Mouse (Mus musculus) hindbrain, embryonic 10.5 days (tissue): ENCODE results near the gene Rasd1. TPM values are rescaled to one million over a fixed set of nuclear protein-coding genes. Genes with fewer than 3 reads are reported as not detected.

Experiments
- DNase-seq: peaks from one replicate; pipeline ENCODE4 v3.0.0-alpha.2; 2017; ENCODE audit warnings: low spot score
- H3K27ac ChIP-seq: fragments of 300-500 bp; sonication (generic); 2 replicates; pipeline ENCODE4 v1.5.1; 2016; ENCODE audit warnings: mild to moderate bottlenecking, moderate library complexity
- H3K27me3 ChIP-seq: fragments of 300-500 bp; sonication (generic); 2 replicates; pipeline ENCODE4 v1.6.1; 2016; ENCODE audit warnings: mild to moderate bottlenecking; ENCODE audit not compliant: poor library complexity, insufficient read depth, severe bottlenecking
- H3K36me3 ChIP-seq: fragments of 300-500 bp; sonication (generic); 2 replicates; pipeline ENCODE4 v1.6.1; 2016; ENCODE audit warnings: mild to moderate bottlenecking, moderate library complexity
- H3K4me1 ChIP-seq: fragments of 300-500 bp; sonication (generic); replicated peaks from 2 replicates; pipeline ENCODE4 v1.6.1; 2016; ENCODE audit warnings: mild to moderate bottlenecking
- H3K4me3 ChIP-seq: fragments of 300-500 bp; sonication (generic); 2 replicates; pipeline ENCODE4 v1.5.1; 2016; ENCODE audit warnings: mild to moderate bottlenecking, moderate library complexity
- H3K9me3 ChIP-seq: fragments of 300-500 bp; sonication (generic); 2 replicates; pipeline ENCODE4 v1.6.1; 2016; ENCODE audit warnings: mild to moderate bottlenecking, moderate library complexity
- WGBS: fragments of 180-500 bp; shearing (Covaris S2); methylation state at CpG from one replicate; pipeline ENCODE4 v1.1.7; 2016; 5-methylcytosine and 5-hydroxymethylcytosine counted together
- polyA plus RNA-seq: library from polyadenylated mRNA; unstranded; fragments of >200 nt; fragmentation: Nextera tagmentation; extraction: Ambion mirVana; gene quantifications from 2 replicates; pipeline ENCODE4 v1.2.1, GENCODE M21; 2016

The Rasd1 gene
- polyA plus RNA-seq, 1 experiment from 2014 or later, result 2.9 TPM

- H3K27ac ChIP-seq, result no peak overlapping the region
- no peaks in the 10 kb centered on the region for H3K36me3 ChIP-seq
- no peaks in the 10 kb centered on the region for H3K9me3 ChIP-seq
- H3K27me3 ChIP-seq, result no peaks in the 10 kb centered on the region
- WGBS, result 21% methylated on average over 7 of the region's 7 CpGs
- no peak overlapping the region for H3K4me3 ChIP-seq
- peaks cover 9% of the 10 kb centered on the region for H3K4me1 ChIP-seq
- DNase-seq, result no peak
Observed at GRCm38 (mm10) chr11:59921265-59921664, 43.5 kb downstream of the Rasd1 start.

GRCm38 (mm10) chr11:59920331-59920730, 44.4 kb downstream of the Rasd1 start:
- no peaks in the 10 kb centered on the region for H3K36me3 ChIP-seq
- no peak overlapping the region for H3K4me3 ChIP-seq
- WGBS, result 80% methylated on average over 5 of the region's 5 CpGs
- H3K27ac ChIP-seq, result no peak overlapping the region
- 0 out of 2 replicates have a peak, but pooled peaks cover 3% of the 10 kb centered on the region for H3K4me1 ChIP-seq
- H3K27me3 ChIP-seq, result no peaks in the 10 kb centered on the region
- DNase-seq, result no peak
- no peaks in the 10 kb centered on the region for H3K9me3 ChIP-seq

GRCm38 (mm10) chr11:59919401-59919800, 45.3 kb downstream of the Rasd1 start:
- H3K4me1 ChIP-seq, result 0 out of 2 replicates have a peak, but pooled peaks cover 3% of the 10 kb centered on the region
- WGBS, result 81% methylated on average over 3 of the region's 3 CpGs
- DNase-seq, result no peak
- H3K9me3 ChIP-seq, result no peaks in the 10 kb centered on the region
- no peaks in the 10 kb centered on the region for H3K36me3 ChIP-seq
- no peak overlapping the region for H3K4me3 ChIP-seq
- no peak overlapping the region for H3K27ac ChIP-seq
- no peaks in the 10 kb centered on the region for H3K27me3 ChIP-seq

GRCm38 (mm10) chr11:59918014-59918413, 46.7 kb downstream of the Rasd1 start:
- no peak for DNase-seq
- 0 out of 2 replicates have a peak, but pooled peaks cover 3% of the 10 kb centered on the region for H3K4me1 ChIP-seq

GRCm38 (mm10) chr11:59913702-59914101, 51.0 kb downstream of the Rasd1 start:
- H3K27ac ChIP-seq, result no peak overlapping the region
- no peak for DNase-seq
- no peak overlapping the region for H3K4me3 ChIP-seq
- no peaks in the 10 kb centered on the region for H3K36me3 ChIP-seq
- 88% methylated on average over 4 of the region's 4 CpGs for WGBS
- H3K9me3 ChIP-seq, result no peaks in the 10 kb centered on the region
- H3K27me3 ChIP-seq, result no peaks in the 10 kb centered on the region
- H3K4me1 ChIP-seq, result no peaks in the 10 kb centered on the region

More at GRCm38 (mm10) chr11:59918014-59918413, 46.7 kb downstream of the Rasd1 start:
- Histone ChIP-seq H3K36me3 (no peaks in the 10 kb centered on the region), H3K4me3 (no peak overlapping the region), H3K27ac (no peak overlapping the region), H3K27me3 (no peaks in the 10 kb centered on the region), H3K9me3 (no peaks in the 10 kb centered on the region)
- 64% methylated on average over 4 of the region's 4 CpGs for WGBS

Other genes starting within 250 kb of the Rasd1 start
- 1.9 and 2.6 TPM in 2 replicates for gene Pld6, start 177.3 kb downstream of the Rasd1 start, polyA plus RNA-seq
- gene Flcn, start 154.9 kb downstream of the Rasd1 start, polyA plus RNA-seq, result 29.6 and 31.0 TPM in 2 replicates
- 41.2 and 47.7 TPM in 2 replicates for gene Nt5m, start 125.5 kb downstream of the Rasd1 start, polyA plus RNA-seq
- gene Cops3, start 125.1 kb downstream of the Rasd1 start, polyA plus RNA-seq, result 233 and 255 TPM in 2 replicates
- 53.3 and 55.4 TPM in 2 replicates for gene Med9, start 16.7 kb downstream of the Rasd1 start, polyA plus RNA-seq
- gene Pemt, start 81.5 kb upstream of the Rasd1 start, polyA plus RNA-seq, result 8.3 and 9.2 TPM in 2 replicates
- gene Rai1, start 140.1 kb upstream of the Rasd1 start, polyA plus RNA-seq, result 25.3 and 31.0 TPM in 2 replicates